Mouse (Mus musculus): Measurements from ENCODE around the gene Usp28. TPM values are rescaled to one million over a fixed set of nuclear protein-coding genes. Genes with fewer than 3 reads are reported as not detected.
A peak's percentile ranks its signal among the peaks of the same experiment; 100 is the strongest.
"Not testable (repeated sequence)": the region's sequence is repeated elsewhere in the genome, so short reads cannot be mapped to it uniquely, and the experiment has no call there.

The Usp28 gene
- total RNA-seq (2014; fragmentation: Nextera tagmentation) (16.5 and 17.2 TPM in 2 replicates), total RNA-seq (2017) (10.0 and 17.4 TPM in 2 replicates)

DNA sequence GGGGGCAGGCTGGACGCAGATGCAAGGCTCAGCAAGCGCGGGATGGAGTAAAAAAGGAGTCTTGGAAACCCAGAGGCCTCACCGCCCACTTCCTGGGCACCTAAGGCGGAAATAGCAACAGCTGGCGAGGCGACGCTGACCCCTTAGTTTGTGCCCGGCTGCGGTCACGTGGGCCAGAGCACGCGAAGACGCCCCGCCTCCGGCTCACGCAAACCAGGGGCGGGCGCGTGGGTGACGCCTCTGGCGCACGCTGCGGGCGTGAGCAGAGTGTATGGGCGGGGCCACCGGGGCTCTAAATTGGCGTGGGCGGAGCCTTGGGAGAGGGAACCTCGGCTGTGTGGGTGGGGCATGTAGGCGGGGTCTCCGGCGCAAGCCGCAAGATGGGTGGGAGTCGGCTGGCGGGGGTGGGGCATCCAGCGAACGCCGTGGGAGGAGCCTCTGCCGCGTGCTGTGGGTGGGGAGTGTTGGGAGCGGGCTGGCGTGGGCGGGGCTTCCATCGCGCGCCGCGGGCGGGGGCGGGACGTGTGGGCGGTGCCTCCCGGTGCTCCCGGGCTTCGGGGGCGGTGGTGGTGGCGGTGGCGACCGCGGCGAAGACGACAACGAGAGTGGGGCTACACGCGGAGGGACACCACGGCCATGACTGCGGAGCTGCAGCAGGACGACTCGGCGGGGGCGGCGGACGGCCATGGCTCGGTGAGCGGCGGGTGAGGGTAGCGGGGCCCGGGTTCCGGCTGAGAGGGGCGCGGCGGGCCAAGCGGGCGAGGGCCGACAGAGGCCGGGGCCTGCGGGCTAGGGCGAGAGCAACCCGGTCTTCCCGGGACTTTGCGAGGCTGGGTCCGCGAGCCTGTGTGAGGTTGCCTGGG is at the start of gene Usp28:
TSS of gene Usp28 (plus strand) at position 531 of the 863 bp plus-strand sequence.
- ATAC-seq (replicated peaks; ENCODE audit: poor library complexity, severe bottlenecking) = peak; percentile 94

GRCm38 (mm10) chr9:48942349-48942748 is 42.8 kb upstream of the Usp28 start:
- ATAC-seq (replicated peaks; ENCODE audit: poor library complexity, severe bottlenecking) = no peak

DNA sequence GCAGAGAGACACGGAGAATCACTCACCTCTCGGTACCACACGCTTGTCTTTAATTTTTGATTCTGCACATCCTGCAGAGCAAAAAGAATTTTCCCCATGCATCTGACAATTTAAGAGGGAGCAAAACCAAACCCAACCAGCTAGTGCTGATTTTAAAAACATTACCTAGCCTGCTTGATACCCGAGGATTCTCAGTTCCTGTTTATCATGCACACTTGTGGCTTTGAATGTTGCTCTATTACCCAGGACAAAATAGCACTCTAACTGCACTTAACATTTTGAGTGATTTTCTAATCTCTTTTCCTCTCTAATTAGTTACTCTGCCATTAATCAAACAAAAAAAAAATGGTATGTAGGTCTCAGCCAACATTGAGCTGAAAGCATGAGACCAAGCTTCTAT is 37.6 kb upstream of the Usp28 start:
- no peak for ATAC-seq (replicated peaks; ENCODE audit: poor library complexity, severe bottlenecking)

DNA sequence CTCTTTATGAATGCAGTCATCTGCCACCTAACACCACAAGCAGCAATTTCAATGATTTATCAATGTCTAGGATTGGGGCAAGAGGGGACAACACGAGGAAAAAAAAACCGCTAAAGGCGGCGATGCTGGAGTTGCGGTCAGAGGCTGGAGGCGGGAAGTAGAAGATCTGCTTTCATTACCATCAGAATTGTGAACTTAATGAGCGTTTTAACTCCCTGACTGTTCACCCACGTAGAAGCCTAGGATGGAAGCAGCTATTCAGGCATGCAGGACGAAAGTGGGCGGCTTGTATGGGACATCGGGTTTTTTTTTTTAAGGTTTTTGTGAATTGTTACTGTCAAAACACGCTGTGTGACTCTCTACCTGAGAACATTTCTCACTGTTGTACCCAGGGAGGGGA is 23.9 kb upstream of the Usp28 start:
- ATAC-seq (replicated peaks; ENCODE audit: poor library complexity, severe bottlenecking) = no peak

GRCm38 (mm10) chr9:48962131-48962530 is 23.0 kb upstream of the Usp28 start:
- ATAC-seq (replicated peaks; ENCODE audit: poor library complexity, severe bottlenecking) = no peak

DNA sequence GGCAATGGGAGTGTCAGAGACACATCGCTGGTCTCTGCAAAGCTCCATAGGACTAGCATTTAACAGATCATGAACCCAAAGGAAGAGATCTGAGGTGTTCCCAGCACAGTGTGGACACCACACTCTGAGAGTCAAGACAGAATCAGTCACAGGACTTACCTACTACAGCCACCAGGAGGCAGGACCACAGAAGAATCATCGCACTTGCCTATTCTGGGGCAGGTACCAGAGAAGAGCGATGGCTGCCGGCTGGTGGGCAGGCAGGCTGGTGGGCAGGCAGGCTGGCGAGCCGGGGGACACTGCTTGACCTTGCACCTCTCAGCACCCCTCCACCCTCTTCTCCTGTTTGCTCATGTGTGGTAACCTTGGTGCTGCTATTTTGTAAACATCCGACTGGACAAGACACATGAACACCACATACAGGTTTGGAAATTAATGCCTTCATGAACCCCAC is 20.6 kb upstream of the Usp28 start, which contains the start of gene Htr3b:
TSS of gene Htr3b (minus strand) at position 404 of the 454 bp plus-strand sequence.
- ATAC-seq (replicated peaks; ENCODE audit: poor library complexity, severe bottlenecking) = peak; percentile 42; the same call in 1 of the 2 replicates

GRCm38 (mm10) chr9:48972494-48972893 is 12.7 kb upstream of the Usp28 start:
- peak; percentile 46; the same call in 1 of the 2 replicates for ATAC-seq (replicated peaks; ENCODE audit: poor library complexity, severe bottlenecking)

- ATAC-seq (replicated peaks; ENCODE audit: poor library complexity, severe bottlenecking) = no peak
Observed at GRCm38 (mm10) chr9:48976661-48977355, 8.4 kb upstream of the Usp28 start.

DNA sequence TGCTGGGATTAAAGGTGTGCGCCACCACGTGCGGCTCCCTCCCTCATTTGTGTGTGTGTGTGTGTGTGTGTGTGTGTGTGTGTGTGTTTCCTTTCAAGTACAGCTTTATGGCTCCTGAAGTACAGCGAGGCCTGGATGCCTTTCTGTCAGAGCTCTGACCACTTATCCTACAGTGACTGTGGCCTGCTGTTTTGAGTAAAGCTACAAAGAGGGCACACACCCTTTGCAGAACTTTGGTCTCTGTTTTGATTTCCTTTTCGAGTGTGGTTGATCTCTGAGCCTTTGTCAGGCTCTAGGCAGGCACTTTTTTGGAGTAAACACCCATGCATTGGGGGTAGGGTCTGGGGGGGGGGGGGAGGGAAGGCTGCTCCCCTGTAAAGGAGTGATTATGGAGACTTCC is 4.8 kb upstream of the Usp28 start:
- no peak for ATAC-seq (replicated peaks; ENCODE audit: poor library complexity, severe bottlenecking)

DNA sequence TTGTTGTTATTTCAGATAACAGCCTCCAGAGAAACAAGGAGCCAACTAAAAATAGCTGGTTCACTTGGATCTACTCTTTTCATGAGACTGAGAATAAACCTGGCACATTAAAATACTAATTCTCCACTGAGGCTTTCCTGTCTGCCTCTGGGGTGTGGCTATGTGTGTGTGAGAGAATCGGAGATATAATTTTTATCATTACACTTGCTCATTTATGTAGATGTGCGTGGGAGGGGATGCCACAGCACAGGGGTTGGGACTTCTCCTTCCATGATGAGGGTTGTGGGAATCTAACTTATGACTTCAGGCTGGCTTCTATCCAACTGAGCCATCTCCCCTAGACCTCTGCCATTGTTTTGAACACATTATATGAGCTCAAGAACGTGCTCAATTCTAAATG is 4.4 kb upstream of the Usp28 start:
- ATAC-seq (replicated peaks; ENCODE audit: poor library complexity, severe bottlenecking) = no peak

DNA sequence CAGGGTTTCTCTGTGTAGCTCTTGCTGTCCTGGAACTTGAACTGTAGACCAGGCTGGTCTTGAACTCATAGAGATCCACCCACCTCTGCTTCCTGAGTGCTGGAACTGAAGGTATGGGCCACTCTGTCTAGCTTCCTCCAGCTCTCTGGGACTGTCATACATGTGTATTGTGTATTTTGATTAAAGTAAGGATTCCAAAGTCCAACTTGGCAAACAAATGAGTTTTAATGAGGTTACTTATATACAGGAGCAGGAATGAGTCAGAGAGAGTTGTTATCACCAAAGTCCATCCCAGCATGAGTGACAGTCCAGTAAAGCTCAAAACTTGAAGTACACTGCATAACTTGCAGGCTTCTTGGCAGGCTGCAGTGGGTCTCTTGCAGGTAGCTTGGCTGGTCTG is 3.3 kb upstream of the Usp28 start:
- ATAC-seq (replicated peaks; ENCODE audit: poor library complexity, severe bottlenecking) = no peak

- ATAC-seq (replicated peaks; ENCODE audit: poor library complexity, severe bottlenecking) = not testable (repeated sequence)
Observed at GRCm38 (mm10) chr9:48983801-48984200, 1.4 kb upstream of the Usp28 start.

GRCm38 (mm10) chr9:48984320-48984844 is 793 bp upstream of the Usp28 start:
- ATAC-seq (replicated peaks; ENCODE audit: poor library complexity, severe bottlenecking) = peak; percentile 5

DNA sequence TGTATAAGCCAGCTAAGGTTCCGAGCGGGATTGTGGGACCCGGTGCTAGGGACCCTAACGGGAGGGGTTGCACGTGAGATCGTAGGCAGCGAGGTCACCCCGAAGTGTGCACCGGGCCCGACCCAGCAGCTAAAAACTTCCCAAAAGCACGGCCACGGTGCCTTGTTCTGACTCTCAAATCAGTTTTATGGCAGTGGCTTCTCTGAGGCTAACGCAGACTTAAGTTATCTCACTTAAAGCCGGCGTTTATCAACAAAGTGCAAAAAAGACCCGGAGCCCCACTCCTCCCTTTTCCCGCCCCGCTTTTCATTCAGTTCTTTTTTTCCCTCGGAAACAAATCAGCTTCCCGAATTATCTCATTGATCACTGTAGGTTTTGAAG is 523 bp downstream of the Usp28 start:
- ATAC-seq (replicated peaks; ENCODE audit: poor library complexity, severe bottlenecking) = no peak

GRCm38 (mm10) chr9:48986616-48987141 is 1.5 kb downstream of the Usp28 start:
- ATAC-seq (replicated peaks; ENCODE audit: poor library complexity, severe bottlenecking) = no peak

DNA sequence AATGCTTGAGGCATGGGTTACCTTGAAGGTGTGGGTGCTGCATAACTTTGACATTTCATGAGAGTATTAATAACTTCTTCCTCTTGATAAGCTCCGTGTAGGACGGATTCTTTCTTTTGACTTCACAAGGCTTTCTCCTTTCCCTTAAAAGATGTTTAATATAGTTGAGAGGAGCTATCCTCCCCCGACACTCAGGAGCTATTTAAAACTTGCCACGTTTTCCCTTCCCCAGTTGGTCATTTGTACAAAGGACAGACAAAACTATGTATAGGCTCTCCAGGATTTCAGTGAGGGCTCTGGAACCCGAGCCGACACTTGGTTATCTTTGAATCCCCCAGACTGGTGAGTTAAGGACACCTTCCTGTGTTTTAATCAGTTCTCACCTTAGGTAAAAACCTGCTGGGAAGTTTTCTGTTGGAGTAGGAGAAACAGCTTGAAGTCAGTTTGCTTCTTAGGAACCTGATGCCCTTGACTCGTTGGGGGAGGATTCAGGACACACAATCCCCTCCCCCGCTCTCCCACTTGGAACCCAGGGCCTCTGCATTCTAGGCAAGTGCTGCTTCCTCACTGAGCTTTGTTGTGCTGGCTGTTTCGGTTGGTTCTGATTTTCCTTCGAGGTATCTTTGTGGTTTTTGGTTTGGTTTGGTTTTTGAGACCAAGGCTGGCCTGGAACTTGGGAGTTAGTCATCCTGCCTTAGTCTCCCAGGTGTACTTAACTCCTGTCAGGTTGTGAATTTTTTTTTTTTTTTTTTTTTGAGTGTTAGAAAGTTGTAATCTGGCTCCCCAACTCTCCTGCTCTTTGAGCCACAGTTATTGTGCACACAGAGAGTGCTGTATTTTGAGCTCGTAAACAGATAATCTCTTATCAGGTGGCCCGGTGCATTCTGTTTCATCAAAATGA is 2.3 kb downstream of the Usp28 start:
- ATAC-seq (replicated peaks; ENCODE audit: poor library complexity, severe bottlenecking) = no peak

GRCm38 (mm10) chr9:48991671-48992070 is 6.5 kb downstream of the Usp28 start:
- no peak for ATAC-seq (replicated peaks; ENCODE audit: poor library complexity, severe bottlenecking)

DNA sequence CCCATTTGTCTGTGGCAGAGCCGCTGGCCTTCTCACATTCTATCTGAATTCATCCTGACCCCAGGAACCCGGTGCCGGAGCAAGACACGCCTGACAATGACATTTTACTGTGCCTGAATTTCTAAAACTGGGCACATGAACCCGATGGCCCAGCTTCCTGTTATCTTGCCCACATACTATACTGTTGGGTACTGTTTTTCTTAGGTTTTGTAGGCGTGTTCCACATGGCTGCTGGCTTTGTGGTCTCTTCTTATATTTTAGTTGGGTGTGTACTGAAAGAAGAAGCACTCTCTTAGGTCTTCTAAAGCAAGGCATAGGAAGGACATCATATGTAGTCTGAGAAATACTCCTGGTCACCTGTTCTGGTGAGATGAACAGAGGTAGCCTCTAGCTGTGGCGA is 9.6 kb downstream of the Usp28 start:
- no peak for ATAC-seq (replicated peaks; ENCODE audit: poor library complexity, severe bottlenecking)

GRCm38 (mm10) chr9:48995735-48996134 is 10.6 kb downstream of the Usp28 start:
- no peak for ATAC-seq (replicated peaks; ENCODE audit: poor library complexity, severe bottlenecking)

DNA sequence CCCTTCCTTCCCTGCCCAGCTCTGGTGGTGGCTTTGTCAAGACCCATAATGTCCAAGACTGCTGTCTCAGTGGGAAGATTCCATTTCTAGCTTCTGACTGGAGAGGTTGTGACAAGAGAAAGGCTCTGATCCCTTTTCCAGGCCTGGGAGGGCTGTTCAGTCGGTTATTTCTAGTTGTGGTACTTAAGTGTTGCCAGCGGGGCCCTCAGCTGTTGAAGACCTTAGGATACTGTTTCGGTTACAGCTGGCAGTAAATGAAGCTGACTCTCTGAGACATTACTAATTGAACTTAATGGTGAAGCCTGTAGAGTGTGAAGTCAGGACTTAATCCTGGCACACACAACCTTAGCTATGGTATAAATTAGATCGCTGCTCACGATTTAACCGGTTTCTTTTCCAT is 14.1 kb downstream of the Usp28 start:
- no peak for ATAC-seq (replicated peaks; ENCODE audit: poor library complexity, severe bottlenecking)
